Mouse (Mus musculus) E14TG2a.4 (cell line): ENCODE measurements around the gene BC024978.

ENCODE experiments used
- H3K27me3 ChIP-seq: 2 replicates; pipeline ENCODE4 v1.6.1; 2014; ENCODE audit warnings: low read length, control low read depth; ENCODE audit not compliant: insufficient read depth
- H3K36me3 ChIP-seq: 2 replicates; pipeline ENCODE4 v1.6.1; 2014; ENCODE audit warnings: low read length, control low read depth; ENCODE audit not compliant: insufficient read depth
- H3K4me1 ChIP-seq: replicated peaks from 2 replicates; pipeline ENCODE4 v1.6.1; 2014; ENCODE audit warnings: low read depth, low read length, control low read depth
- H3K4me3 ChIP-seq: replicated peaks from 2 replicates; pipeline ENCODE4 v1.5.1; 2014; ENCODE audit warnings: mild to moderate bottlenecking, low read length
- H3K9me3 ChIP-seq: 2 replicates; pipeline ENCODE4 v1.6.1; 2014; ENCODE audit warnings: low read length, control low read depth
- CTCF ChIP-seq: conservative IDR thresholded peaks from 2 replicates; pipeline ENCODE4 v1.5.1; 2014; ENCODE audit warnings: low read length
- NANOG ChIP-seq: IDR thresholded peaks from 2 replicates; pipeline ENCODE4 v1.6.1; 2014; ENCODE audit warnings: borderline replicate concordance, low read length, mixed read lengths
- POU5F1 ChIP-seq: IDR thresholded peaks from 2 replicates; pipeline ENCODE4 v1.6.1; 2014; ENCODE audit warnings: low read length, borderline replicate concordance

The BC024978 gene

DNA sequence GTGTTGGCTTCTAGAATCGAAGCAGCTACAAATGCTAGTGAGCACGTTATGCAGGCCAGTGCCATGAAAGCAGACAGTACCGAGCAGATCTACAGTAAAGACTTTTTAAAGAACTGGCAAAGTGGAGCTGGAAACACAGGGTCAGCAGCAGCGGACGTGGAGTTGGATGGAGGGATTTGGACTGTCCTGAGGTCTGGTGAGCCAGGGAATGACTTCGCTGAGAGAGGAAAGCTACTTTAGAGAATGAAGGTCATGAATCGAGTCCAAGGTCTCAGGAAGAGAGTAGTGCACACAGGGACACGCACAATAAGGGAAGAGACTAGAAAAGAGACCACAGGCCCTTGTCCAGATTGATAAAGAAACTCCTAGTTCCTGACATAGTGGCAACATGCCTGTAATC is 2.1 kb downstream of the BC024978 start:
- peaks cover 71% of the 10 kb centered on the region for H3K36me3 ChIP-seq
- TF ChIP-seq NANOG (no peak), CTCF (no peak), POU5F1 (no peak)
- peak overlapping the region; percentile 66 for H3K4me3 ChIP-seq
- no peaks in the 10 kb centered on the region for H3K9me3 ChIP-seq
- H3K4me1 ChIP-seq, result peaks cover 67% of the 10 kb centered on the region
- no peaks in the 10 kb centered on the region for H3K27me3 ChIP-seq

DNA sequence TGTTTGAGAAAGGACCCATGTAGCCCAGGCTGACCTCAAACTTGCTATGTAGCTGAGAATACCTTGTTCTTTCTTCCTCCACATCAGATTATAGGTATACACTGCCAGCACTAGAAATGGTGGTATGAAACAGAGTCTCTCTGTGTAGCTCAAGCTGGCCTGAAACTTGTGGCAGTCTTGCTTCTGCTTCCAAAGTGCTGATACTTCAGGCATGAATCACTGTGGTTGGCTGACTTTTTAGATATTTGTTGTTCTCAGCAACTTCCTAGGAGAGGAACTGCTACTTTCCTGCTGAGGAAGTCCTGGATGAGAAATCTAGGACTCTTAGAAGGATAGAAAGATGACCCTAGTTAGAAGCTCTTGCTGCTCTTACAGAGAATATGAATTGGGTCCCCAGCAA is 2.8 kb downstream of the BC024978 start:
- no peaks in the 10 kb centered on the region for H3K9me3 ChIP-seq
- peaks cover 67% of the 10 kb centered on the region for H3K4me1 ChIP-seq
- peaks cover 71% of the 10 kb centered on the region for H3K36me3 ChIP-seq
- TF ChIP-seq CTCF (no peak), NANOG (no peak), POU5F1 (no peak)
- no peaks in the 10 kb centered on the region for H3K27me3 ChIP-seq
- H3K4me3 ChIP-seq, result 0 out of 2 replicates have a peak overlapping the region, but pooled peaks have one; percentile 24

DNA sequence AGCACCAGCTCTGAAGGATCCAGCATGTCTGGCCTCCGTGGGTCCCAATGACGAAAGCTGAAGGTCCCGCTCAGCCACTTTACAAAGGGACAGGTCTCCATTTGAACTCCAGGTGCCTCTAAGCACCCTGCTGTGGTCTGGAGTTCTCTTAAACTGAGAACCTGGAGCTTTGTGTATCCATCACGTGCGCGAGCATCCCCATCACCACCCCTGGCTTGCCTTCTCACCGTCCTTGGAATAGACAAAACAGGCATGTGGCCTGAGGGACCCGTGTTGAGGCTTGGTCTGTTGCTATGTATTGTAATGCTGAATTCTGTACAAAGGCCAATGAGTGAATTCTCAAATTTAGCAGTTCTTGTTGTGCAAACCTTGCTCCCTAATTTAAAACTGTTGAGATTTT is 3.2 kb downstream of the BC024978 start:
- H3K4me1 ChIP-seq, result peaks cover 67% of the 10 kb centered on the region
- H3K4me3 ChIP-seq, result 0 out of 2 replicates have a peak overlapping the region, but pooled peaks have one; percentile 24
- peak; percentile 23; the same call in 1 of the 2 replicates for TF ChIP-seq NANOG
- no peak for TF ChIP-seq CTCF
- H3K36me3 ChIP-seq, result peaks cover 71% of the 10 kb centered on the region
- H3K27me3 ChIP-seq, result no peaks in the 10 kb centered on the region
- H3K9me3 ChIP-seq, result no peaks in the 10 kb centered on the region

DNA sequence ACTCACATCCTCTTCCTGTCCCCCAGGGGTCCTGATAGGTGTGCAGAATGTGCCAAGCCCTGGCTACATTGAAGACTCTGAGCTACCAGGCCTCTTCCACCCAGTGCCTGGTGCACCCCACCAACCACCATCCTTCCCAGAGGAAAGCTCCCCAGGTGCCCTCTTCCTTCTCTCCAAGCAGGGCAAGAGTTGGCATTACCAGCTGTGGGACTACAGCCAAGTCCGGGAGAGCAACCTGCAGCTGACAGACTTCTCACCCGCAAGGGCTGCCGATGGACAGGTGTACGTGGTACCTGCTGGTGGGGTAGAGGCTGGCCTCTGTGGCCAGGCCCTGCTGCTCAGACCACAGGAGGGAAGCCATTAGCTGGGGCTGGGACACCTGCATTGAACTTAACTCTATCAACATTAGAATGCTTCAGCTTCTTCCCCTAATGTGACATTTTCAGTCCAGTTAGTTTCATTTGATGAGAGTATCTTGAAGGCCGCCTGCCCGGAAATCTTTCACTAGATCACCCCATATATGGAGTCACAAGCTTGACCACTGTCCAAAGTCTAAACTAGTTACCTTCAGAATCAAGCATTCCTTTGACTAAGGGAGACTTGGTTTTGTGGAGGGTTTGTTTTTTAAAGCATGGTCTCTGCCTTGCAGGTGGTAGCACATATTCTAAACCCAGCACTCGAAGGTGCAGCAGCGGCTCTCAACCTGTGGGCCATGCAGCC is 8.3 kb downstream of the BC024978 start:
- no peak for TF ChIP-seq POU5F1
- no peak for TF ChIP-seq CTCF
- no peak for TF ChIP-seq NANOG
- H3K4me3 ChIP-seq, result no peak overlapping the region
- peaks cover 88% of the 10 kb centered on the region for H3K36me3 ChIP-seq
- peaks cover 38% of the 10 kb centered on the region for H3K4me1 ChIP-seq
- H3K27me3 ChIP-seq, result no peaks in the 10 kb centered on the region
- no peaks in the 10 kb centered on the region for H3K9me3 ChIP-seq

DNA sequence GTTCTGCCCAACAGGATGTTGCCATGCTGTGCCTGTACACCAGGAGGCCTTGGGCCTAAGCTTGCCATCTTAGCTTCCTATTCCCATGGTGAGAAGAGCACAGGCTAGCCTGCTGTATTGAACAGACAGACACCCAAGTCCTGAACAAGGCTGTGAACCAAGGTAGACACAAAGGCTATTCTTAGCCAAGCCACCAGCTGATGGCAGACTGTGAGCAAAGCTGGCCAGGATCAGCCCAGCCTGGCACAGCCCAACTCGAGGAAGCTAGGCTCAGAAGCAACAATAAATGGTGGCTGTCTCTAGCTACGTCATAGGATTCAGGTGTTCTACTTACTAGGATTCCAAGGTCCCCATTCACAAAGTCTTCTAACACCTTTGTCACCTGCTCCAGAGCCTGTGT is 17.0 kb downstream of the BC024978 start:
- TF ChIP-seq NANOG (no peak), POU5F1 (no peak), CTCF (no peak)
- H3K9me3 ChIP-seq, result no peaks in the 10 kb centered on the region
- peaks cover 23% of the 10 kb centered on the region for H3K4me1 ChIP-seq

DNA sequence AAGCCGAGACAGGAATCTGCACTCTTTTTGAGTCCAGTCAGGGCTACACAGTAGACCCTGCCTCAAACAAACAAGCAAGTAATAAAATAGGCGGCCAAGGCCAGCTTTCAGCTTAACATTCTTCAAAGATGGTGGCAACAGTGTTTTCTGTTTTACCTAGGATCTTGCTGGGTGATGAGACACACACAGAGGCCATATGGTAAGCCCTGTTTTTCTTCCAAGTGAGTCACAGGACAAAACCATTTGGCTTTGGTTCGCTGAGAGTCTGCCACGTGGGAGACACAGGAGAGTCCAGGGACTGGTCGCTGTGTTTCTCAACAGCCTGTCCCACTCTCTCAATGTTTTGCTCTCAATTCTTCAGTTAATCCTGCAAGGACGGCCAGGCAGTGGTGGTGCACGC is 23.0 kb downstream of the BC024978 start:
- Histone ChIP-seq H3K4me3 (no peak overlapping the region), H3K4me1 (peaks cover 49% of the 10 kb centered on the region), H3K27me3 (no peaks in the 10 kb centered on the region), H3K9me3 (no peaks in the 10 kb centered on the region), H3K36me3 (peaks cover 76% of the 10 kb centered on the region)
- TF ChIP-seq NANOG, result no peak
- TF ChIP-seq CTCF, result no peak
- TF ChIP-seq POU5F1, result no peak

More for the DNA sequence above, 17.0 kb downstream of the BC024978 start:
- Histone ChIP-seq H3K4me3 (no peak overlapping the region), H3K36me3 (peaks cover 92% of the 10 kb centered on the region), H3K27me3 (no peaks in the 10 kb centered on the region)

DNA sequence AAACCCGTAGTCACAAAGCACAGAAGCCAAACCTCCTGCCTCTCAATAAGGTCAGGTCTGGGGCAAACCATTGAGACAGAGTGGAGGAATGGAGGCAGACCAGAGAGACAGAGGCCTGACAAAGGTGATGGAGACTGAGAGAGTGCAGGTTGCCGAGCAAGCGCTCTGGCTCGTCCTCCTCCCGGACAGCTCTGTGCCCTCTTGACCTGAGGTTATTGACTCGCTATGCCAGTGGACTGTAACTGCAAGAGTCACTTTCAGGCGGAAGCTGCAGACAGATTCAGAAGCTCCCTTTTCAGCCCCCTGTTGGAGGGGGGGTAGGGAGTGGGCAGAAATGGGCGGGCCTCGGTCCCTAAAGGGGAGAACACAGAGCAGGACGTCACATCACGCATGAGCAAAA is 24.4 kb downstream of the BC024978 start:
- Histone ChIP-seq H3K4me3 (no peak overlapping the region), H3K36me3 (peaks cover 72% of the 10 kb centered on the region), H3K27me3 (no peaks in the 10 kb centered on the region), H3K9me3 (no peaks in the 10 kb centered on the region), H3K4me1 (peaks cover 63% of the 10 kb centered on the region)
- no peak for TF ChIP-seq NANOG
- no peak for TF ChIP-seq CTCF
- no peak for TF ChIP-seq POU5F1

DNA sequence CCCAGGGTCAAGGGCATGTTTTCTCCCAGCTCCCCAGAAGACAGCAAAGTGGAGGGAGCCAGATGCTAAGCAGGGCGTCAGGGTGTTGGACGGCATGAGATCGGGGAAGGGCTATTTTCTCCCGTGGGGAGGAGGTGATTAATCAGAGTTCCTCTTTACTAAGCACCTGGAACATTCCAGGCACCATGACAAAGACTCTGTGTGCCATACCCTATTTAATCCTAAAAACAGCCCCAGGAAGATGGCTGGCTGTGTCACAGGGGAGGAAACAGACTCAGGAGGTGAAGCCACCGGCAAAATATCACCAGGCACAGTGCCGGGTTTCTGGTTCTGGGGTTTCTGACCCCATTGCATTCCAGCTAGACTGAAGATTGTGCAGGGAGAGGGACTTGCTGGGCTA is 26.4 kb downstream of the BC024978 start:
- no peak for TF ChIP-seq CTCF
- TF ChIP-seq NANOG, result no peak
- no peak for TF ChIP-seq POU5F1
- peaks cover 65% of the 10 kb centered on the region for H3K36me3 ChIP-seq
- peaks cover 80% of the 10 kb centered on the region for H3K4me1 ChIP-seq
- no peaks in the 10 kb centered on the region for H3K27me3 ChIP-seq
- H3K4me3 ChIP-seq, result no peak overlapping the region
- no peaks in the 10 kb centered on the region for H3K9me3 ChIP-seq

DNA sequence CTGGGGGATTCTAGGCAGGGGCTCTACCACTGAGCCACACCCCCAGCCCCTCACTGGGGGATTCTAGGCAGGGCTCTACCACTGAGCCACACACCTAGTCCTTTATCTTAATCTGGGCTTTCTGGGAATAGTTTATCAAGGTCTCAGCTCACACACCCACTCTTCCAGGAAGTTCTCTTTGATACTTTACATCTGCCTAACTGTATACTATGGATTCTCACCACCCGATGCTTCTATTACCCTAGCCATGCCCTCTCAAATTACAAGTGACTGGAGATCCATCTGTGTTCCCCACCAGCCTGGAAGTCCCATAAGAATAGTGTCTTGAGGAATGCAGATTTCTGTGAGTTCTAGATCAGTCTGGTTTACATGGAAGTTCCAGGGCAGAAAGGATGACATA is 27.0 kb downstream of the BC024978 start:
- Histone ChIP-seq H3K36me3 (peaks cover 61% of the 10 kb centered on the region), H3K4me1 (peaks cover 86% of the 10 kb centered on the region), H3K27me3 (peaks cover 5% of the 10 kb centered on the region), H3K9me3 (no peaks in the 10 kb centered on the region), H3K4me3 (no peak overlapping the region)
- TF ChIP-seq POU5F1 (no peak), NANOG (no peak), CTCF (no peak)
